In the genomic region with DNA sequence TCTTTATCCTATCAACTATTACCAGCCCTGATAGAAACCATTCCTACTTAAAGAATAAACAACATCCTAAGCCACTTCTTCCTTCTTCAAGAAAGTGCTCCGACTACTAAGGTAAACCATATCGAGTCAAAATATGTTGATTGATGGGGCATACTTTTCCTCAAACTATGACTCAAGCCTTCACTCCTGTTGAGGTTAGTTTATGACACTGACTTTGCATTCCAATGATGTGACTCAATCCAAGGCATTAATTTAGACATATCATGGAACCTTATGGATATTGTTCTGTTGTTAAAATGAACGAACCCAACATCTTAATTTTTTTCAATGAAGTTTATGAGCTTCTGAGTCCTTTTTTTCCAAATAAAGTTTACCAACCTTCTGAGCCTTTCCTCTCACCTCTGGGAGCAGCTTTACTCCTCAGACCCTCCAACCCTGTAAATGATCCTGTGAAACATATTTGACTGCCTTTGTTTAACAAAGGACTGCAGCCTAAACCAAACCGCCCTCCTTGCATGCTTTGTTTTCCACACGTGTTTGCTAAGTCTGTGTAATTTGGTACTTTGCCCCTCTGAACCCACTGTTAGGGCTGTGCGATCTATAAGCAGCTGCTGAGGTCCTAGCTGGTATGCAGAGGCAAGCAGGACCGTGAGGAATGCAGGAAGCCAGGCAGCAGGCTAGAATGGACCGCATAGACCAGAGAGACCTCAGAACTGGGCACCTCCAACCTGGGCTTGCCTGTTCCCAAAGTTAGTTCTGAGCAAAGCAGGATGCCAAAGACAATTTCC, we compare ENCODE assay signal across 27 mouse cellular contexts.
DNase-seq lines count a peak whose midpoint lies in the region; ATAC-seq and TF ChIP-seq lines count a peak whose summit lies in the region.
"Had no signal": no experiment of that assay in that cellular context is flagged by ENCODE, and none has a peak within 500 bp of the region (broad histone marks: within the 10 kb centered on the region; RNA-seq: fewer than 3 reads in every experiment).

No protein-coding gene starts in this region.

- no peak overlapping the region for H3K27ac ChIP-seq in lung, embryonic 14.5 days (ENCODE audit: low read depth)
- no peak overlapping the region for H3K27ac ChIP-seq in lung, postnatal 0 days (ENCODE audit: low read length)
- H3K27ac ChIP-seq in embryonic facial prominence, embryonic 15.5 days (replicated peaks), result no peak overlapping the region
- H3K27ac ChIP-seq in limb, embryonic 13.5 days, result no peak overlapping the region
- H3K27ac ChIP-seq in liver, postnatal 0 days (ENCODE audit: low read depth), result no peak overlapping the region
- H3K27ac ChIP-seq: embryonic facial prominence, embryonic 12.5 days; heart, embryonic 13.5 days; hindbrain, embryonic 12.5 days; kidney, embryonic 15.5 days; left cerebral cortex, adult 2 months; midbrain, embryonic 13.5 days; neural tube, embryonic 12.5 days had no signal

- no peak for TF ChIP-seq CTCF in lung, embryonic 14.5 days (IDR thresholded peaks at IDR 0.05; ENCODE audit: low read depth)
- TF ChIP-seq CTCF in lung, postnatal 0 days (IDR thresholded peaks at IDR 0.05), result no peak
- no peak for TF ChIP-seq CTCF in liver, postnatal 0 days (IDR thresholded peaks at IDR 0.05; ENCODE audit: low read depth)

- H3K36me3 ChIP-seq in lung, embryonic 14.5 days (ENCODE audit: insufficient read depth), result no peaks in the 10 kb centered on the region
- no peaks in the 10 kb centered on the region for H3K36me3 ChIP-seq in lung, postnatal 0 days (ENCODE audit: insufficient read depth, low read length)
- H3K36me3 ChIP-seq in embryonic facial prominence, embryonic 15.5 days, result no peaks in the 10 kb centered on the region
- H3K36me3 ChIP-seq in limb, embryonic 13.5 days, result no peaks in the 10 kb centered on the region
- no peaks in the 10 kb centered on the region for H3K36me3 ChIP-seq in liver, postnatal 0 days (replicated peaks; ENCODE audit: insufficient read depth, low read length)
- H3K36me3 ChIP-seq: embryonic facial prominence, embryonic 12.5 days; heart, embryonic 13.5 days; hindbrain, embryonic 12.5 days; kidney, embryonic 15.5 days; midbrain, embryonic 13.5 days; neural tube, embryonic 12.5 days had no signal

- DNase-seq in lung, embryonic 14.5 days, result no peak
- DNase-seq in lung, postnatal 0 days (ENCODE audit: low spot score), result no peak
- DNase-seq in liver, postnatal 0 days, result peak; percentile 14
- no peak for DNase-seq in kidney, adult 8-10 months
- DNase-seq in left cerebral cortex, adult 18-20 months (ENCODE audit: low spot score in 2 of 2), result no peak
- DNase-seq in spleen, adult 18-20 months, result no peak
- DNase-seq: adrenal gland, adult 8-10 months; cerebellum, adult 11-12 months; cerebellum, postnatal 10 days; gastrocnemius, postnatal 10 days; kidney, postnatal 36 days; lung, adult 2 months; lung, postnatal 36 days; right cerebral cortex, postnatal 14 days had no signal

- H3K4me3 ChIP-seq in lung, embryonic 14.5 days (ENCODE audit: low read depth, low read length), result no peak overlapping the region
- no peak overlapping the region for H3K4me3 ChIP-seq in lung, postnatal 0 days (ENCODE audit: low read depth, low read length)
- H3K4me3 ChIP-seq in embryonic facial prominence, embryonic 15.5 days (replicated peaks), result no peak overlapping the region
- H3K4me3 ChIP-seq in limb, embryonic 13.5 days, result no peak overlapping the region
- H3K4me3 ChIP-seq in liver, postnatal 0 days (ENCODE audit: low read depth, low read length), result no peak overlapping the region
- H3K4me3 ChIP-seq: embryonic facial prominence, embryonic 12.5 days; heart, embryonic 13.5 days; hindbrain, embryonic 12.5 days; kidney, embryonic 15.5 days; left cerebral cortex, adult 2 months; megakaryocyte, embryonic 14.5 days; midbrain, embryonic 13.5 days; neural tube, embryonic 12.5 days had no signal

- 0 out of 2 replicates have a peak, but pooled peaks have one; percentile 45 for ATAC-seq in lung, embryonic 14.5 days (ENCODE audit: insufficient read depth)
- ATAC-seq in lung, postnatal 0 days, result no peak
- ATAC-seq in embryonic facial prominence, embryonic 15.5 days (ENCODE audit: insufficient number of reproducible peaks, low FRiP score, low TSS enrichment, low read depth), result peak; percentile 39; the same call in 1 of the 2 replicates
- peak; percentile 71 for ATAC-seq in limb, embryonic 13.5 days (ENCODE audit: low FRiP score, low read depth)
- ATAC-seq in liver, postnatal 0 days, result peak; percentile 75
- ATAC-seq: activated CD4-positive, CD25-positive, alpha-beta regulatory T cell, adult 4 months; forebrain, embryonic 14.5 days; inflammation-experienced regulatory T-cells, adult 6 months; midbrain, embryonic 13.5 days had no signal

- H3K9ac ChIP-seq in lung, embryonic 14.5 days, result no peak overlapping the region
- no peak overlapping the region for H3K9ac ChIP-seq in lung, postnatal 0 days (replicated peaks; ENCODE audit: low read depth)
- no peak overlapping the region for H3K9ac ChIP-seq in embryonic facial prominence, embryonic 15.5 days
- H3K9ac ChIP-seq in limb, embryonic 13.5 days, result no peak overlapping the region
- H3K9ac ChIP-seq in liver, postnatal 0 days (replicated peaks), result no peak overlapping the region
- H3K9ac ChIP-seq: embryonic facial prominence, embryonic 12.5 days; heart, embryonic 13.5 days; hindbrain, embryonic 12.5 days; kidney, embryonic 15.5 days; midbrain, embryonic 13.5 days; neural tube, embryonic 12.5 days had no signal

- H3K4me1 ChIP-seq in lung, embryonic 14.5 days (ENCODE audit: insufficient read depth), result no peaks in the 10 kb centered on the region
- H3K4me1 ChIP-seq in lung, postnatal 0 days (ENCODE audit: insufficient read depth, low read depth, low read length), result no peaks in the 10 kb centered on the region
- peaks cover 22% of the 10 kb centered on the region for H3K4me1 ChIP-seq in embryonic facial prominence, embryonic 15.5 days
- peaks cover 48% of the 10 kb centered on the region for H3K4me1 ChIP-seq in limb, embryonic 13.5 days
- H3K4me1 ChIP-seq in liver, postnatal 0 days (ENCODE audit: insufficient read depth), result no peaks in the 10 kb centered on the region
- H3K4me1 ChIP-seq: heart, embryonic 13.5 days; hindbrain, embryonic 12.5 days; megakaryocyte, embryonic 14.5 days; midbrain, embryonic 13.5 days; neural tube, embryonic 12.5 days had no signal

- H3K4me2 ChIP-seq in lung, embryonic 14.5 days, result no peak overlapping the region
- no peak overlapping the region for H3K4me2 ChIP-seq in lung, postnatal 0 days (replicated peaks; ENCODE audit: low read depth, low read length)
- no peak overlapping the region for H3K4me2 ChIP-seq in embryonic facial prominence, embryonic 15.5 days (replicated peaks)
- H3K4me2 ChIP-seq in limb, embryonic 13.5 days (replicated peaks), result 0 out of 2 replicates have a peak overlapping the region, but pooled peaks have one; percentile 16
- no peak overlapping the region for H3K4me2 ChIP-seq in liver, postnatal 0 days (ENCODE audit: low read depth, low read length)
- H3K4me2 ChIP-seq: embryonic facial prominence, embryonic 12.5 days; heart, embryonic 13.5 days; hindbrain, embryonic 12.5 days; midbrain, embryonic 13.5 days; neural tube, embryonic 12.5 days had no signal

- H3K27me3 ChIP-seq in lung, embryonic 14.5 days (ENCODE audit: insufficient read depth, low read length), result no peaks in the 10 kb centered on the region
- H3K27me3 ChIP-seq in lung, postnatal 0 days (replicated peaks; ENCODE audit: insufficient read depth, low read length), result no peaks in the 10 kb centered on the region
- H3K27me3 ChIP-seq in embryonic facial prominence, embryonic 15.5 days, result no peaks in the 10 kb centered on the region
- H3K27me3 ChIP-seq in limb, embryonic 13.5 days, result peaks cover 26% of the 10 kb centered on the region
- H3K27me3 ChIP-seq in liver, postnatal 0 days (ENCODE audit: insufficient read depth, low read length), result no peaks in the 10 kb centered on the region
- H3K27me3 ChIP-seq: embryonic facial prominence, embryonic 12.5 days; heart, embryonic 13.5 days; hindbrain, embryonic 12.5 days; kidney, embryonic 15.5 days; megakaryocyte, embryonic 14.5 days; midbrain, embryonic 13.5 days; neural tube, embryonic 12.5 days had no signal

- no peak for TF ChIP-seq EP300 in lung, postnatal 0 days (IDR thresholded peaks at IDR 0.05)
- no peak for TF ChIP-seq EP300 in liver, postnatal 0 days (IDR thresholded peaks at IDR 0.05; ENCODE audit: low read depth)

- H3K9me3 ChIP-seq in lung, embryonic 14.5 days (ENCODE audit: low read depth, low read length), result no peaks in the 10 kb centered on the region
- H3K9me3 ChIP-seq in lung, postnatal 0 days (ENCODE audit: low read length), result no peaks in the 10 kb centered on the region
- no peaks in the 10 kb centered on the region for H3K9me3 ChIP-seq in embryonic facial prominence, embryonic 15.5 days (replicated peaks)
- no peaks in the 10 kb centered on the region for H3K9me3 ChIP-seq in limb, embryonic 13.5 days
- H3K9me3 ChIP-seq in liver, postnatal 0 days (ENCODE audit: low read length), result no peaks in the 10 kb centered on the region
- H3K9me3 ChIP-seq: embryonic facial prominence, embryonic 12.5 days; heart, embryonic 13.5 days; hindbrain, embryonic 12.5 days; kidney, embryonic 15.5 days; midbrain, embryonic 13.5 days; neural tube, embryonic 12.5 days had no signal

- 42% methylated on average over 8 of the region's 8 CpGs for WGBS in lung, embryonic 14.5 days
- WGBS in lung, postnatal 0 days, result 44% methylated on average over 8 of the region's 8 CpGs
- WGBS in embryonic facial prominence, embryonic 15.5 days, result 49% methylated on average over 8 of the region's 8 CpGs
- 35% methylated on average over 8 of the region's 8 CpGs for WGBS in limb, embryonic 13.5 days
- WGBS in liver, postnatal 0 days (ENCODE audit: insufficient replicate concordance), result 55% methylated on average over 8 of the region's 8 CpGs
